Mouse (Mus musculus) skeletal muscle tissue, adult 2 months (tissue): ENCODE data around the gene Mapk1.
"Not testable (repeated sequence)": the region's sequence is repeated elsewhere in the genome, so short reads cannot be mapped to it uniquely, and the experiment has no call there.

Experiments
- DNase-seq: peaks from one replicate; pipeline ENCODE4 v3.0.0-alpha.2; 2012; ENCODE audit warnings: low read depth, low spot score

Gene Mapk1

DNA sequence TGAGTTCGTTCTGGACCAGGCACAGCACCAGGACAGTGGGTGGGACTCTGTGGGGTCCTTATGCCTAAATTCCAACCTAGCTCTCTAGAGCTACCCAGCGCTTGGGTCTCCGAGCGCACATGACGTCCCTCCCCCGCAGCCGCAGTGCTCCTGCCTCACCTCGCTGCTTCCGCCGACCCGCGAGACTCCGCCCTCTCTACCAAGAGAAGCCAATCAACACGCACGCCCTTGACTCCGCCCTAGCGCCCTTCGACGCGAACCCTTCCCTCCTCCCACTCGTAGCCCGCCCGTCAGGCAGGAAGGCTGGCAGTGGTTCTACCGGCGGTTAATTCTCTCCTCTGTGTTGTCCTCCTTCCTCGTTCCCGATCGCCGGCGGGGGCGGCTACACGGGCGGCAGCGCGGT, at the start of gene Mapk1:
Mapk1 (plus strand) TSS at position 252 of the 403 bp plus-strand sequence.
- DNase-seq = peak; percentile 93

DNA sequence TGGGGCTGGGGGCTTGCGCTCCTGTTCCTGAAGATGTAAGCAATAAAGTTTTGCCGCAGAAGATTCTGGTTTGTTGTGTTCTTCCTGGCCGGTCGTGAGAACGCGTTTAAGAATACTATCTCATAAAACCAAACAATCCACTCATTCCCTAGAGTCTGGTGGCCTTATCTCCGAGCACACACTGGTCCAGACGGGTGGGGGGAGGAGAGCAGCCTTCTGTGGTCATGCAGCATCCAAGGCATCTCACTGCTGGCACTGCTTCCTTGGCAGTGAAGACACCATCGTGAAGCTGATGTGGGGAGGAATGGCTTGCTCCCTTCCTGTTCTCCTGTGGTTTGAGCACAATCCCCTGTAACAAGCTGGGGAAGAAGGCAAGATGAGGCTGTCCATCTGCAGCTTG, 43.6 kb upstream of the Mapk1 start:
- DNase-seq = no peak

DNA sequence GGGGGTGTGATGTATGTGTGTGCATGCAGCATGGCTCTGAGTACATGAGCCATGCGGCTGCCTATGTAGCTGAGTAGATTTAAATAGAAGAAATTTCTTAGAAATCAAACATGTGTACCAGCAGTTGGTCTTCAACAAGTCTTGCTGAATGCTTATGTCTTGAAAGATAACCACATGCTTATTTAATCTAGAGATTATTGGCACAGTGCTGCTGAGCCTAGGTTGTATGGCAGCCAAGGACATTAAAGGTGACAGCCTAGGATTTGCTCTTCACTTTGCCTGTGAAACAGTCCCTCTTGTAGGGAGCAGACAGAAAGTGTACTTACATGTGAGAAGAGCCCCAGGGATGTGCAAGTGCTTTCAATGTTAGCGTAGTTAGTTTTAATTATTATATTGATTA, 42.1 kb upstream of the Mapk1 start:
- no peak for DNase-seq

DNA sequence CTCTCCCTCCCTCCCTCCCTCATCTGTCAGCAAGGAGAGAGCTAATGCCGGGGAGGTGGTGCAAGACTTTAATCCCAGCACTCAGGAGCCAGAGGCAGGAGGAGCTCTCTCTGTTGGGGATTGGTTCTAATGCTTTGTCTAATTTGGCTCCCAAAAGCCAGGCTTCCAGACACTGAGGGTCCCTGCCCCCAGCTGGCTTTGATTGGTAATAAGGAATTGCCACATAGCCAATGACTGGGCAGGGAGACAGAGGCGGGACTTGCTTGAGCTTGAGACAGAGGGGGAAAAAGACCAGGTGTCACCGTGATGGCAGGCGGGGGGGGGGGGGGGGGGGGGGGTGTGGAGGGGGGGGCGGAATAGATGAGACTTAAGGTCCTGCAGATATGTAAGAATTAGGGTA, 24.6 kb upstream of the Mapk1 start:
- no peak for DNase-seq

DNA sequence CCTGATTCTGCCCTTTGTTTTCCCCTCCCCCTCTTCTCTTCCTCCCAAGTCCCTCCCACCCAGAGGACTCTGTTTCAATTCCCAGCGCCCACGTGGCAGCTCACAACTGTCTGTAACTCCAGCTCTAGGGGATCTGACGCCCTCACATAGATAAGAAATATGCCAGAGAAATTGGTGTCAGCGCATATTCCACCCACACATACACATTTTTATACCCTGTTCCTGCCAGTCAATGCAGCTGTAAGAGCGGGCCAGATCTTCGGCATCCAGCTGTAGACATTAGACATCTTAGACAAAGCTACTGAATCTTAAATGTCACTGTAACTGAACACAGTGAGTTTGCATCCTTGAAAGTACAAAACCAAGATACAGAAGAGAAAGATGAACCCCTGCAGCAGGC, 23.3 kb upstream of the Mapk1 start:
- DNase-seq = no peak

DNA sequence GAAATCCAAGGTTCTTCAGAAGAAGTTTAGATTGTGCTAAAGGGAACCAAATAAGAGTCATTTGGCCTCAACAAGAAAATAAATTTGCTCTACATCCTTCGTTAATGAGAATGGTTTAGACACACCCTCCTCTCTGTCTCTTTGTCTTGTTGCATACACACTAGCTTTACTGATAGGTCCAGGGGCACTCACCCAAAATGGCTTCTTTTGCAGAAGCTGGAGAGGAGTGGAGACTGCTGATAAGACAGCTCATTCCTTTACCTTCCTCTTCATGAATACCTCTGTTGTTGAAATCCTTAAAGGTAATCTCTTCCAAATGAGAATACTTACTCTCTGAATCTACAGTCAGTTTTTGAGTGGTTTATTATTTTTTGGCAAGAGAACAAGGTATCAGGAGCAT, 18.0 kb upstream of the Mapk1 start:
- DNase-seq = no peak

DNA sequence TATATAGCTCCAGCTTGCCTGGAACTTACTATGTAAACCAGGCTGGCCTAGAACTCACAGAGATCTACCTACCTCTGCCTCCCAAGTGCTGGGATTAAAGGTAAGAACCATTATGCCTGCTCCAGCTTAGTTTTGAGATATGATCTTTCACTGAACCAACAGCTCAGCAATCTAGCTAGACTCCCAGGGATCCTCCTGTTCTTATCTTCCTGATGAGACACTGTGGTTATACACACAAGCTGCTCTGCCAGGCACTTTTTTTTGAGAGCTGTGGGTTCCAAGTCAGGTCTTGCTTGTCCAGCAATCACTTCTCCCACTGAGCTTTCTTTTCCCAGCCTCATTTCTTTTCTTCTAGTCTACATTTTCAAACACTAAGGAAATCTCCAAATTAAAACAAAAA, 16.9 kb upstream of the Mapk1 start:
- no peak for DNase-seq

DNA sequence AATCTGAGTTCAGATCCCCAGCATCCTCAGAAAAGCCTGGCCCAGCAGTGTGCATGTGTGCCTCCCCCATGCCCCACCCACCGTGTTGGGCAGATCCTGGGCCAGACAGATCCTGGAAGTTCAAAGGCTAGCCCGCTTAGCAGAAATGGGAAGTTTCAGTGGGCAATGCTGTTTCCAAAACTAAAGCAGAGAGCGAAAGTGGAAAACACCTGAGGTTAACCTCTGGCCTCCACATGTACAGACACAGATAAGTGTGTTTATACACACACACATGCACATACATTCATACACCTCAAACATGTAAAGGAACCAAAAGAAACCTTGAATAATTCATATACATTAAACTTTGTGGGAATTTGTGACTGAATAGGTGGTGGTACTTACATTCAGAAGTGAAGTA, 5.1 kb upstream of the Mapk1 start:
- DNase-seq = no peak

DNA sequence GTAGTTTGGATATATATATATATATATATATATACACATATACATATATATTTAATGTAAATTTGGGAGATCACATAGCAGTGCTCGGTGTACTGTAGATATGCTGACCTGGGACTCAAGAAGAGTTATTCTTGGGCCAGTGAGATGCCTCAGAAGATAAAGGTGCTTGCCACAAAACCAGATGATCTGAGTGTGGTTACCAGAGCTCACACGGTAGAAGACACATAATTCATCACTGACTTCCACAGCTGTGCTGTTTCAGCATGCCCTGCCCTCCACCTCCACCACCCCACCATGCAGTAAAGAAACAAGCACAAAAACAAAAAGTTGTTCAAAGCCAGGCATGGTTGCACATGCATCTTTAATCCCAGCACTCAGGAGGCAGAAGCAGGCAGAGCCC, 4.4 kb upstream of the Mapk1 start:
- no peak for DNase-seq

DNA sequence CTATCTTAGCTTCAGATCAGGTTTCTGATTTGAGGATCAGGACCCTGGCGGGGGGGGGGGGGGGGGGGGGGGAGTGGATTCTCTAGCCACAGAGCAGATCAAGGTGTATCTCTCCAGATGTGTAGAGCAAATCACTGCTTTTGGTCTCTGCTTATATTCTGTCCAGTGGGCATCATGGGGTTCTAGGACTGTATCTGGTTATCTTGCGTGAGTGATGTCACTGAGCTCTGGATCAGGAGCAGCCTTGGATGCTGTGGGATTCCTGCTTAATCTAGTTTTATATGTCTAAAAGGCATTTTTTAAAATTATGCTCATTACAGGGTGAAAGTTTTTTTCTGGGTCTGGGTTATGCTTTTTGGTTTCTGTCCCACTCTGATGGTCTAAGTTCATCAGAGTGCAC, 546 bp upstream of the Mapk1 start:
- DNase-seq = no peak

DNA sequence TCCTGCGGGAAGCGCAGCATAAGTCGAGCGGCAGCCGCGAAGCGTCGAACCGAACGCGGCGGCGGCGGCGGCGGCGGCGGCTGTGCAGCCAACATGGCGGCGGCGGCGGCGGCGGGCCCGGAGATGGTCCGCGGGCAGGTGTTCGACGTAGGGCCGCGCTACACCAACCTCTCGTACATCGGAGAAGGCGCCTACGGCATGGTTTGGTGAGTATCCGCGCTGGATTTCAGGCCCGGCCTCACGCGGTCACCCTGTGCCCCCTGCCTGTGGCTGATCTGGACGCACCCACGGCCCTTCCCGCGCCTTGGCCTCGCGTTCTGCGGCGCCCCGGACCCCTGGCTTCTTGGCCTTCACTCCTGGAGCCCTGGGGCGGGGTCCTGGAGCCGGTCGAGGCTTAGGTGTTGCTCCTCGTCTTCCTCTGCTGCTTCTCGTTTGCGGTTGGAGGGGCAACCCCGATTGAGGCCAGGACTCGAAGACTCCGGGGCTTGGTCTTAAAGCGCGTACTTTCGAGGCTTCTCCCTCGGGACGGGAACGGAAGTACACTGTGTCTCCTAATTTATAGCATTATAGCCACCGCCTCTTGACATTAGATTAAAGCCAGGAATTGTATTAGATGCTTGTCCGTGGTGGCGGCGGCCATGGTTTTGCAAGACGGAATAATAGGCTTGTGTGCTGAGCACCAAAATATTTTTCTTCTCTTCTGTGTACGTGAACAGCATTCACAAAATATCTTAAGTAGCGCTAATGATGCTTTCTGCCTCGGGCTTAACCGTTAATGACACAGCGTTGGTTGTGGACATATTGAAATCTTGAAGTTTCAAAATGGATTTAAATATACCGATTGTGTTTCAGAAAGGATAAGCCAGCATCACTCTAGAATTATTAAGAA, 596 bp downstream of the Mapk1 start:
- DNase-seq = peak; percentile 52

DNA sequence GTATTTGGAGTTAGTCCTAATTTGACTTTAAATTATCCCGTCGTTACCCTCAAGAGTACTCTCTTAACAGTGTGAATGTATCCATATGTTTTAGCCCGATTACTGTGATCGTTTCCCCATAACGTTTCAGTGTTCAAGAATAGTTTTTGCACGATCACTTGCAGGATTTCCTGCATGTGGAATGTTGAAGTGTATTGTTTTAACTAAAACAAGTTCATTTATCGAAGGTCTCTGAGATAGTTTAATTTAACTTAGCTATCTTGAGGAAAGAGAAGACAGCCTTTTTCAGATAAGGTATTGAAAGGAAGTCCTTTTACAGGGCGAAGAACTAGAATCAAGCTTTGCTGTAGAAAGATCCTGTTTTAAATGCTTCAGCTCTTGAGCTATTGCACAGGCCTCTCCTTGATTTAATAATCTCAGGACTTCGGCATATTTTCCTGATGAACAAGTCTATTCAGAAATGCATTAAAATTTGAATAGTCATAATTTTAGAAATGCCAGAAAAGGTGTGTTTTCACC, 1.3 kb downstream of the Mapk1 start:
- DNase-seq = no peak

DNA sequence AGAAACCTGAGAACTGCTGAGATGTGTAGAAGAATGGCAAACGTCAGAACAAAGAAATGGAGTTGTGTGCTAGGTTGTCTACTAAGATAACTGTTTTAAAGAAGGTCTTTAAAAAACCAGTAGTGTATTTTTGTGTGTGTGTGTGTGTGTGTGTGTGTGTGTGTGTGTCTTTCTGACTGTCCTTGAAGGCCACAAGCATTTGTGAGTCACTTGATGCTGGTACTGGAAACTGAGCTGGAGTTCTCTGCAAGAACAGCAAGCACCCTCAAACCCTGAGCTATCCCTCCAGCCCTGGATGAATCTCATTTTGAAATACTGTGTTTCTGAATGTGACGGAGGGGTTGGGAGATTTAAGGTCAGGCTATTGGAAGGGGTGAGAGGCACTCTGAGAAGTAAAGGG, 4.1 kb downstream of the Mapk1 start:
- no peak for DNase-seq

DNA sequence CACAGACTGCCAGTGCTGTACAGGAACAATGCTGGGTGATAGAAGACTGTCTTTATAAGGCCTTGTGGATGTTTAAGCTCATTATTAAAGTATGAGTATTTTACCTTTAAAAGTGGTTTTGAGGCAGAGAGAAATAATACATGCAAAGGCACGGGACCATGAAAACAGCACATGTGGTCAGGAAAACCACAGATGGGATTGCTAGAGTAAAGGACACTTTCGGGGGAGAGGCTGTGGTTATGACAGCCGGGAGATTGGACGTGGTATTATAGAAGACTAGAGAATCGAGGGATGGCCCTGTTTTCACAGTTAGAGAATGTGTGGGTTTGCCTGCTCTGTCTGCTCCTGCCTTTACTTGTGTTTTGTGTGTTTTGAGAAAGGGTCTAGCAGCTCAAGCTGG, 5.7 kb downstream of the Mapk1 start:
- no peak for DNase-seq

DNA sequence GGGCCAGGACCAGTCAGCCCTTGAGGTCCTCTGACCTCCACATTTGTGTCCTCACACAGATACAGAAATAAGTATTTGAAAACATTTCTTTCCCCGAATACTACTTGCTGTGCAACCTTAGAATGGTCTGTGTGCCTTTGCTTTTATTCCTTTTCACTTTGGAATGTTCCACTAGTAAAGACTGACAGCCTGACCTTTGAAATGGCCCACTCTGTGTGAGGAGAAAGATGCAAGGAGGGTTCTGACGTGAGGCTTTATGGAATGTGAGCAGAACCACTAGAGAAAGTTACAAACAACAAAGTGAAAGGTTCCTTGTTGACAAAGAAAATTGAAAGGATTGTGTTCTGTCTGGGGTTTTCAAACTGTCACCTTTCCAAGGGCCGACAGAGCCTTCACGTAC, 6.8 kb downstream of the Mapk1 start:
- DNase-seq = no peak

DNA sequence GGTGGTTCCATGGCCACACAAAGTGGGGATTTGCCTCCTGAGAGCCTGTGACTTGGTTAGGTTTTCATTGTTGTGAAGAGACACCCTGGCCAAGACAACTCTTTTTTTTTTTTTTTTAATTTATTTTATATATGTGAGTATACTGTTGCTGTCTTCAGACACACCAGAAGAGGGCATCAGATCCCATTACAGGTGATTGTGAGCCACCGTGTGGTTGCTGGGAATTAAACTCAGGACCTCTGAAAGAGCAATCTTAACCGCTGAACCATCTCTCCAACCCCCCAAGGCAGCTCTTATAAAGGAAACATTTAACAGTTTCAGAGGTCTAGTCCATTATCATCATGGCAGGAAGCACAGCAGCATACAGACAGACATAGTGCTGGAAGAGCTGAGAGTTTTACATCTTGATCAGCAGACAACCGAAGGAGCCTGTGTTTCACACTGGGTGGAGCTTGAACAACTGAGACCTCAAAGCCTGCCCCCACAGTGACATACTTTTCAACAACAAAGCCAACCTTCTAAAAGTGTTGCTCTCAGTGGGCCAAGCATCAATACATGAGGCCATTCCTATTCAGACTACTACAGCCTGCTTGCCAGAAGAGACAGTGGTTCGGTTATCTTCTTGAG, 11.4 kb downstream of the Mapk1 start:
- DNase-seq = no peak

DNA sequence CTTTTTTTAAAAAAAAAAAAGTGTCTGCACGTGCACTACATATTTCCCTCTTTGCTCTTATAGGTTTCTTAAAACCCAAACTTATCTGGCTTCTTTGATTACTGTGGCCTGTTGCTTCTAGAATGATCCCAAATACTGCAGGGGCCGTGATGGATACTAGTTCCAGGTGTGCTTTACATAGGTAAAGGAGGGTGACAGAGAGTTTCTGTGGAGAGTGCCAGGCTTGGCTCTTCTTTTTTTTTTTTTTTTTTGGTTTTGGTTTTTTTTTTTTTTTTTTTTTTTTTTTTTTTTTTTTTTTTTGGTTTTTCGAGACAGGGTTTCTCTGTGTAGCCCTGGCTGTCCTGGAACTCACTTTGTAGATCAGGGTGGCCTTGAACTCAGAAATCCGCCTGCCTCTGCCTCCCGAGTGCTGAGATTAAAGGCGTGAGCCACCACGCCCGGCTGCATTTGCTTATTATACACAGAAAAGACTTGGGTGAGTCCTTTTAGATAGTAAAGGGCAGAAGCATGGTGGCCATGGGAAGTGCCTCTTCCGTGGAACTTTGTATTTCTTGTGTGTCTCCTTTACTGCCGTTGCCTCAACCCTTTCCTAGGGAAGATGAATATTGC, 13.0 kb downstream of the Mapk1 start:
- DNase-seq = not testable (repeated sequence)

DNA sequence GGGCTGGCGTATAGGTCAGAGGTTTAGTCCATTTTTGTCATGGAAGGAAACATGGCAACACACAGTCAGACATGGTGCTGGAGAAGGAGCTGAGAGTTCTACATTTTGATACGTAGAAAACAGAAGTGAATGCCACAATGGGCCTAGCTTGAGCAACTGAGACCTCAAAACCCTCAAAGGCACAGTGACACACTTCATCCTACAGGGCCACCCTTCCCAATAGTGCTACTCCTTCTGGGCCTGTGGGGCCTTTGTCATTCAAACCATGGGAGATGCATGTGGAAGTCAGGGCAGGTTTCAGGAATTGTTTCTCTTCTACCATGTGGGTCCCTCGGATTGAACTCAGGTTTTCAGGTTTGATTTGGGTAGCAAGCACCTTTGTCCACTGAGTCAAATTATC, 17.9 kb downstream of the Mapk1 start:
- no peak for DNase-seq

DNA sequence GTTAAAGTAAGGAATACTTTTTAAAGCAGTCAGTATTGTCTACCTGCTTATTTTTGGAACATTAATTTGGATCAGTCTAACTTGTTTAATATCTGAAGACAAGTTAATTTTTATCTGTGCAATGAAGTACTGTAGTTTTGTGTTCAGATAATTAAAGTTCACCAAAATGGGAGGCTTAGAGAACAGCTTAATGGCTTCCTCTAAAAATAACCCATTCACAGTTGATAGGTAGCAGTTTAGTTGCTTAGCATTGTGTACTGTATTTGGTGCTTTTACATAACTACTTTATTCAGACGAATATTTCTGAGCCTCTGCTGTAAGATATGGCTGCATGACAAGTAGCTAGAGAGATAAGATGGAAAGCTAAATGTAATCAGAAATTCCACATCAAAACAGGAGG, 23.9 kb downstream of the Mapk1 start:
- DNase-seq = no peak

DNA sequence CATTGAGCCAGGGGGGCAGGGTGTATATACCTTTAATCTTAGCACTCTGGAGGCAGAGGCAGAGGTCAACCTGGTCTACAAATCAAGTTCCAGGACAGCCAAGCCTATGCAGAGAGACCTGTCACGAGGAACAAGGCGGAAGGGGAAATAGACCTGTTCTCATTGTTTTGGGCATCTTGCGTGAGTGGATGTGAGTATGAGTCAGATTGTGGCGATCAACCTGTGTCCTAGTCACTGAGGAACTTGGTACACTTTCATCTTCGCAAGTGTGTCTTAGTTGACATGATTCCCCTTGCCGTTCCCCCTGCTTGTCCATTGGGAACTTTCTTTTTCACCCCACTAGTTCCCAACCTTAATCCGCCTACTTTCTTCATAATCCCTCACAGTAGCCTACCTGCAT, 26.9 kb downstream of the Mapk1 start:
- no peak for DNase-seq

DNA sequence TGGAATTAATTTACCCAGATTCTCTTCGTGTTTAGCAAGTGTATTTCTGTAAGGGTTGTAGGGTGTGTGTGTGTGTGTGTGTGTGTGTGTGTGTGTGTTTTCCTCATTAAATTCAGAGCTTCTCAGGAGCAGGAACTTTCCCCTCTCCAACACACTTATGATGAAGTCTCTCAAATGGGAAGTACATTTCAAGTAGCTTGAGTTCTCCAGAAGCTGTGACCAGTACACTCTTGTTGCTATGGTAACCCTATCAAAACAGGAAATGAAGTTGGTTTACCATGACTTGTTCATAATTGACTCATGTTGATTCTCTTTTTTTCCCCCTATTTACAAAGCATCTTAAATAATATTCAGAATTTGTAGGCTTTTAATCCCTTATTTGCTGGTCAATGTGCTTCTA, 29.4 kb downstream of the Mapk1 start:
- peak; percentile 25 for DNase-seq

DNA sequence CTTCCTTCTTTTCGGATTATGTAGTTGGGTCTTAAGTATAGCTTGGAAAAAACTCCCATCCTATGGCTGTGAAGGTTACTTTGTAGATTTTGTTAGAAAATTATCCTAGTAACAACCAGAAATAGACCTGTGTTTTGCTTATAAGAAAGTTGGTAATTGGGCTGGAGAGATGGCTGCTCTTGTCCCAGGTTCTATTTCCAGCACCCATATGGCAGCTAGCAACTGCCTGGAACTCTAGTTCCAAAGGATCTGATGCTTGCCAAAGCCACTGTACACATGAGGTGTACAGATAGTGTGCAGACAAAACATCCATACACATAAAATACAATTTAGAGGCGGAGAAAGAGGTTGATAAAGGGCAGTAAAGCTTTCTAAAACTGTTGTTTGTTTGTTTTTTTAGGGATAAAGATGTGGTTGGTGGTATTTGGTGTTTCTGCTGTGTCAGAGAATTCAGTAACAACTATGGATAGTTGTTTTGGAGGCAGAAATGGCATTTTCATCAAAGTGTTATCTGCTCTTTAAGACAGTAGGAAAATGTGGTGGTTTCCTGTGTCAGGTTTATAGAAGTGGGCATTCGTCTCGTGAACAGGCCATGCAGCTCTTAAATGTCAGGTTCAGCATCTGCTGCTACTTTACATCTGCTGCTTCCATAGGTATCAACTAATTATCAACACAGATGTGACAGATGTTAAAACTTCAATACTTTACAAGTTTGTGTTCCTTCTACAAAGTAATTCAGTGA, 32.1 kb downstream of the Mapk1 start:
- no peak for DNase-seq
